Mouse (Mus musculus): ENCODE results near the gene Klhdc8a.
"Not testable (repeated sequence)": the region's sequence is repeated elsewhere in the genome, so short reads cannot be mapped to it uniquely, and the experiment has no call there.

Gene Klhdc8a

DNA sequence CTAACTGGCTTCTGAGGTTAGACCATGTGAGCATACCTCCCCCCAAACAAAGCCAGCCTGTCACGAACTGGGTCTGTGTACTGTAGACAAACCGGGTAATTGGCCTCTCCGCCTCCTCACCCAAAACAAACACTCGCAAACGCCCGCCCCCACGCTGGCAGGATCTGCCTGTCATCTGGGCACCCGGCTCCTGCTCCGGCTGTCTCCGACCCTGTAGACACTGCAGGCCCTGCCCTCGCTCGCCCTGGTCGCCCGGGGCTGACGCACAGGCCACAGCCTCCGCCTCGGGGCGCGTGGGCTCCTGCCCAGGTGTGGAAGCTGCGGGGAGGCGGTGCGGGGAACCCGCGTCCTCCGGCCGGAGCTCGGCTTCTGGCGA lies at the start of gene Klhdc8a:
Gene Klhdc8a, plus strand, starts transcription at position 202 of the 376 bp plus-strand sequence.
- peak; percentile 62 for DNase-seq (ENCODE audit: low spot score)

DNA sequence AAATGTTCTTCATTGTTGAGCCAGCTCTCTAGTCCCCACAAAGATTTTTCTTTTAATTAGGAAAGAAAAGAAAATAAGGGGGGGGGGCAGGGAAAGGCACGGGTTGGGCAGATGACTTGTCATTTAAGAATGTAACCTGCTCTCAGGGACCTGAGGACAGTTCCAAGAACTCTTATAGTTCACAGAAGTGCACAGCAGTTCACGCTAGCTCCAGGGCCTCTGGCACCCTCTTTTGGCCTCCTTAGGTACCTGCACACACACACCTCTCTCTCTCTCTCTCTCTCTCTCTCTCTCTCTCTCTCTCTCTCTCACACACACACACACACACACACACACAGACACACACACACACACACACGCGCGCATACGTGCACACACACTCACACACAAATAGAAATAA lies 44.0 kb upstream of the Klhdc8a start:
- no peak for DNase-seq (ENCODE audit: low spot score)

DNA sequence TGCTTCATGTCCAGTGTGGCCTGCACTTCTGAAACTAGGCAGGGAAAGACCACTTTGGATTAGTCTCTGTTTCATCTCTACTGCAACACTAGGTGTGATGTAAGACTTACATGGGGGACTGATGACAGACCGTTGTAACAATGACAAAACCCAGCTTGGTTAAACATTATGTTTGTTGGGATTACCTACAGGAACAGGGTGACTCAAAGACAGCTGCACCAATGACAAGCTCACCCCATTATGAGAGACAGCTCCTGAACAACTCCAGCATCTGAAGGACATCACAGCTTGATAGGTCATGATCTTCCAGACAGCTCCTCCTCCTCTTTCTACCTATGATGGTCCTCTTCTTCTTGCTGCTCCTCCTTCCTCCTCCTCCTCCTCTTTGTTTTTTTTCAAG lies 38.1 kb upstream of the Klhdc8a start:
- peak; percentile 32 for DNase-seq (ENCODE audit: low spot score)

DNA sequence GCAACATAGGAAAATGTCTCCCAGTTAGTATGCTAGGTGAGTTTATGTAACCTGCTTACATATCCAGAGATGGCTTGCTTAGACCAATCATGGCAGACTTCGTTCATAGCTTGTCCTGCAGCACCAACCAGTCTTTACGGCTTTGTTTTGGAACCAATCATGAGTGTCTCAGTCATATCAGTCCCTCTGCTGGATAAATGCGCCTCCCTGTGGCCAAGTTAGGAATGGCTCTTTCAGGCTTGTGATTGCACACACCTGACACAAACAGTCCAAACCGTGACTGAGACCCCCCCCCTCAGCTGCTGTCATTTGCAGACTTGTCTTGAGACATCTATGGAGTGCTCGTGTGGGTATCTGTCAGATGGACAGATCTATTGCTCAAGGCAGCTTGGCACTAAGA lies 37.4 kb upstream of the Klhdc8a start:
- DNase-seq (ENCODE audit: low spot score) = no peak

DNA sequence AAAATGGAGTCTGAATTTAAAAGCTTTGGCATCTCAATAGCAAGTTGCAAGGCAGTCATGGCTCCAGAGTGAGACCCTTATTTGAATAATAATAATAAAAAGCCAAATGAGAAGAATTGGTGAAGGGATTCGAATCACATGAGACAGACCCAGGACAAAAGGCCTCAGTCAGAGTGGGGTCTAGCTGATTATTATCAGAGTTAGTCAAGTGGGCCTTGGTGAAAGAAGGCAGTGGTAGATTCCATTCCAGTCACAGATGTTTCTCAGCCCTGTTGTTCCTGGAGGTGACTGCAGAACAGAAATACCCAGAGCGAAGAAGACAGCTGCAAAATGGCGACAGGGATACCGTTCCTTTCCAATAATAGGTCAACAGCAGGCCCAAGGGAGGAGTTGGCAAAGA lies 34.8 kb upstream of the Klhdc8a start:
- DNase-seq (ENCODE audit: low spot score) = no peak

DNA sequence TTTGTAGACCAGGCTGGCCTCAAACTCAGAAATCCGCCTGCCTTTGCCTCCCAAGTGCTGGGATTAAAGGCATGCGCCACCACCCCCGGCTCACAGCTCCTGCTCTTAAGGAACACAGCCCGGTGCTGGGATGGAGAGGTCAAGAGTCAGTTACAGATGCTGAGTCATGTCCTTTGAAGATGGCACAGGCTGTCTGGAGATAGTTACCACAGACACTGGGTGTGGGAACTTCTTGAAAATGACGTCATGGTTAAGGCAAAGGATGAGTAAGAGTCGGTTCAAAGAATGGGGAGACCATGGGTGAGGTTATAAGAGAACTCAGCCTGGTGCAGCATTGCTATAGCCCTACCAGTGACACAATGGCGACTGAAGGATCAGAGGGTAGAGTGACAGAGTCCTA lies 33.8 kb upstream of the Klhdc8a start:
- DNase-seq (ENCODE audit: low spot score) = no peak

DNA sequence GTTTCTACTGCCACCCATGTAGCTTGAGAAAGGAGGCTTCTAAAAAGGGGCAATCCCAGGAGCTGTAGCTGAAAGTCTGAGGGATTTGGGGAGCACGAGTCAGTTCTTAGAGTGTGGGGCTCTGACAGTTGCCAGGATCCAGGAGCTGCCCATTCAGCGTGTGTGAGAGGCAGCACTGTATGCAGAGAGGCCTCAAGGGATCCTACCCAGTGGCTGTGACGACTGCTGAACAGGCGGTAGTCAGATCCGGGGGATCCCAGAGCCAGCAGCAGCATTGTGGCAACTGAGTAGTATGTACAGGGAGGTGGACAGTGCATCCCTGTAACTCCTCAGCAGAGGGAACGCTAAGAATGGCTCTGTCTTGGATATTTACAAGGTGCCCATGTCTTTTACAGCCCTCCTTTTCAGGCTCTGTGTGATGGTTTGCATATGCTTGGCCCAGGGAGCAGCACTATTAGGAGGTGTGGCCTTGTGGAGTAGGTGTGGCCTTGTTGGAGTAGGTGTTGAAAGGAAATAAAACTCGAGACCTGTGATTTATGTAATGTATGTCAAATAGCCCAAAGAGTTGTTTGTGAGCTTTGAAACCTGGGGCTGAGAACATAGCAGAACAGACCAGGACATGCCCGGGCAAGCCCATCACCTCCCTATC lies 33.1 kb upstream of the Klhdc8a start:
- peak; percentile 59 for DNase-seq (ENCODE audit: low spot score)

DNA sequence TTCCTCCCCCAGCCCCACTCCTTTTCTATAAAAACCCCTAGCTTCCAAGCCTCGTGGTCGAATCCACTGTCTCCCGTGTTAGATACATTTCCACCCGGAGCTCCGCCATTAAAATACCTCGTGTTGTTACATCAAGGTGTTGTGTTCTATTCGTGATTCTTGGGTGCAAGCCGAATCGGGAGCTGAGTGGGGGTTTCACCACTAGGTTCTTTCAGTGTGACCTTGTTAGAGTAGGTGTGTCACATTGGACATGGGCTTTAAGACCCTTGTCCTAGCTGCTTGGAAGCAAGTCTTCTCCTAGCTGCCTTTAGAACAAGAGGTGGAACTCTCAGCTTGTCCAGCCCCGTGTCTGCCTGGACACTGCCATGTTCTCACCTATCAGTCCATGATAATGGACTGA lies 32.5 kb upstream of the Klhdc8a start:
- no peak for DNase-seq (ENCODE audit: low spot score)

DNA sequence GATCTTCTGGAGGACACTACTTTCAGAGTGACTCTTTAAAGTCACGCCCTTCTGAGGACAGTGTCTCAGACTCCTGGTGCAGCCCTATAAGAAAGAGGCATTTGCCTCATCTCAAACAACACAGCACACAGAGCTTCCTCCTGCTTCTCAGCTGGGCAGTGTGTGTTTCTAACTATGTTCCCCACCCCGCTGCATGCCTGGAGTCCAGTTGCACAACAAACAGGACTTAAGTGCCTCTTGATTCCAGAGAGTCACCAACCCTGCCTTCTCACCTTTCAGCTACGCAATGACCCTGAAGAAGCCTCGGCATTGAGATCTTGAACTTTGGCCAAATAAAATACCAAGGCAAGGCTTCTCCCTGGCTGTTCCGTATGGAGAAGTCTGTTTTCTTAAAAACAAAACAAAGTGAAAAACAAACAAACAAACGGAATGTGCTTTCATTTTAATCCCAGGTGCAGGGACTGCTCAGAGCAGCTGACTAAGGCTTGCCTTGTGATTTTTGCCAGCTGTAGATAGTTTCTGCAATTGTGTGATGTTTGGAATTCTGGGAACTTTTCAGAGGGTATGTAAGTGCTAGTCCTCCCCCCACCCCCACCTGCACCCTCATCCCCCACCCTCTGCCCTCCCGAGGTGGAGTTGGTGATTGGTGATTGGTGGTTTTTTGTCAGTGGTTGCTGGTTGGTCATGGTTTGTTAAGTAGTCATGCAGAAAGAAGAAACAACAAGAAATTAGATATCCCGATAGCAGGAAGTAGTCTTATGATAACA lies 31.5 kb upstream of the Klhdc8a start:
- DNase-seq (ENCODE audit: low spot score) = peak; percentile 89

DNA sequence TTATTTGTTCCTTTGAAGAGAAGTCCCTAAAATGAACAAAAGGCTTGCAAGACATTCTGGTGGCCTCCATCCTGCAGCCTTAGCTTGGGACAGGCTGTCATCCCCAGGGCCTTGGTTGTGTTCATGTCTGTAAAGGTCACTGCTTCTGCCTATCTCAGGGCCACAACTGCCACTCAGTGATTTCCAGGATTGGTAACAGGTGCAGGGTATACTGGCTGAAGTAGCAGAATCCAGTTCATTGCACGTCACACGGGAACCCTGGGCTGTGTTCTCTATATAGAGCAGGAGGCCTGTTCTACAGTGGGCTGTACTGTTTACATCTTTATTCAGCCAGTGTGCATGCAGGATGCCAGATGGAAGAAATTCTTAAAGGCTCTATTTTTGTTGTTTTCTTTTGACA lies 30.5 kb upstream of the Klhdc8a start:
- no peak for DNase-seq (ENCODE audit: low spot score)

DNA sequence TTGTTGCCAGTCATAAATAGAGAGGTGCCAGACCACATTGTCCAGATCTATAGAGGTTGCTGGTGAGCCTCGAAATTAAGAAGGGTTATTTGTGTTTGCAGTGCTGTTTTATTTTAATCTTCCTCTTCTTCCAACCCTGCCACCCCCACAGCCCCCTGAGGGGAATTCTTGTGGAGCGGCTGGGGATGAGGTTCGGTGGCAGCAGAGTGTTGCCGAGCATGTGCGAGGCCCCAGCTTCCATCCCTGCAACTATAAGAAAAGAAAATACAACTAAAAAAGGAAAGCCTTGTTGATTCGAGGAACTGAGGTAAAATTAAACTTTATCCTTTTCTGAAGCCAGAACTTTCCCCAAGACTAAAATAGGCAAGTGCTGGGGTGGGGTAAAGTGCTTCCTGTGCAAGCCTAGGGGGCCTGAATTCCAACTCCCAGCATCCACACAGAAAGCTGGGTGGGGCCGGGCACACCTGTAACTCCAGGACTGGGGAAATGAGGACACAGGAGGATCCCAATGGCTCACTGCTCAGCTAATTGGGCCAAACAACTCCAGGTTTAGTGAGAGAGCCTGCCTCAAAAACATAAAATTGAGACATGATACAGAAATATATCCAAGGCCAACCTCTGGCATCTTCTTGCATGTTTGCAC lies 29.9 kb upstream of the Klhdc8a start:
- DNase-seq (ENCODE audit: low spot score) = no peak

DNA sequence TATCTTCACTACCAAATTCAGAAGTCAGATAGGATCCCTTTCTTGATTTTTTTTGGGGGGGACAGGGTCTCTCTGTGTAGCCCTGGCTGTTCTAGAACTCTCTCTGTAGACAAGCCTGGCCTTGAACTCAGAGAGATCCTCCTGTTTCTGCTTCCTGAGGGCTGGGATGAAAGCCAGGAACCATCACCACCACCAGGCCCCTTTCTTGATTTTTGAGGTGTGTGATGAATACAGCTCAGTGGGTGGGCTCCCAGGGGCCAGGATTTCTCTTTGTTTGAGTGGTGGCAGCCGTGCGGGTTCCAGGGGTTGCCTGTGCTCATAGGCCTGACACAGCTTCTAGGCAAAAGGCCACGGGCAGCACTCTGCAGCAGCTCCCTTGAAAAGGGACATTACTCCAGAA lies 27.2 kb upstream of the Klhdc8a start:
- DNase-seq (ENCODE audit: low spot score) = no peak

DNA sequence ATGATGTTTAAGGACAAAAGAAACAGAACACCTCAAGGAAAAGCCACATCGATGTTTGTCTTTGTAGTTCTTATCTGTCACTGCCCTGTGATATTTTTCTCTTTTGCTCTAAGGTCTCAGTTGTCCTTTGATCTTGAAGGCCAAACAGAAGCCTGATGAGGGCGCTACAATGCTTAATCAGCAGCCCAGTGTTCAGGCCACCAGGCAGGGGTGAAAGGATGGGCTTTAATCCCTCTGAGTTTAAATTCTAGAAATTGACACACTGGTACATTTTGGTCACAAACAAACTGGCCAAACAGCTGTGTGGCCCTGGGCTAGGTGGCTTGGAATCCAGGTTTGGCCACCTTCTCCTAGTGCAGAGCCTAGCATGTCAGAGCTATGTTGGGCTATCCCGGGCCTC lies 21.7 kb upstream of the Klhdc8a start:
- DNase-seq (ENCODE audit: low spot score) = no peak

DNA sequence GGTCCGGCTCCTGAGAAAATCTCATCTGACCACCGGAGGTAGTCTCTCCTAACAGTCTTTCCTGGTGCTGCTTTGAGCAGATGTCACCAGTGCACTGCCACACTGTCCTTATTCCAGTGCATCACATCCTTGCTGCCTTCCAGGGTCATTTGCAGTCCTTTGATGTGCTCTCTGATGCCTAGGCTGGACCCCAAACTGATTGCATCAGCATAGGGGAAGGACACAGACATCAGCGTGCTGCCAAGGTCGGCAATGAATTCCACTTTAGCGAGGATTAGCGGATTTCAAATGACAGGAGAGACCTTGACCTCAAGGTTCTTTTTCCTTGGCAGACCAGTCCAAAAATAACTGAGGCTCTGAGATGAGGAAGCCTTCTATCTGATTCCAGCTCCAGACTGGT lies 21.3 kb upstream of the Klhdc8a start:
- no peak for DNase-seq (ENCODE audit: low spot score)

DNA sequence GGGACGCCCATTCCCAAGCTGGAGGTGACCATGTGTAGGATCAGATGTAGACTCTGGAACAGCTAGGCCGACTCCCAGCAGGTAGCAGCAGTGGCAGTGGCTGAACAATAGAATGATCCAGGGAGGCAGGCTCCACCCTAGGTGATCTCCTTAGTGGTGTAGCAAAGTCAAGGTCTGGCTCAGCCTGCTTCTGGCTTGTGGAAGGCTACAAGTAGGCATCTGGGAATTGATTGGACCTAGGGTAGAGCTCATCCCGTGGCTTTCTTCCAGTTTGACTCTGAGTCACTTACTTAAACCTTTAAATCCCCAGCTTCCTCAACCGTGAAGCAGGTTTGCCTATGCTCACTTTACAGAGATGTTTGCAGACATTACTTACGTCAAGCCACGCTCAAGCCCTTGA lies 17.8 kb upstream of the Klhdc8a start:
- DNase-seq (ENCODE audit: low spot score) = not testable (repeated sequence)

DNA sequence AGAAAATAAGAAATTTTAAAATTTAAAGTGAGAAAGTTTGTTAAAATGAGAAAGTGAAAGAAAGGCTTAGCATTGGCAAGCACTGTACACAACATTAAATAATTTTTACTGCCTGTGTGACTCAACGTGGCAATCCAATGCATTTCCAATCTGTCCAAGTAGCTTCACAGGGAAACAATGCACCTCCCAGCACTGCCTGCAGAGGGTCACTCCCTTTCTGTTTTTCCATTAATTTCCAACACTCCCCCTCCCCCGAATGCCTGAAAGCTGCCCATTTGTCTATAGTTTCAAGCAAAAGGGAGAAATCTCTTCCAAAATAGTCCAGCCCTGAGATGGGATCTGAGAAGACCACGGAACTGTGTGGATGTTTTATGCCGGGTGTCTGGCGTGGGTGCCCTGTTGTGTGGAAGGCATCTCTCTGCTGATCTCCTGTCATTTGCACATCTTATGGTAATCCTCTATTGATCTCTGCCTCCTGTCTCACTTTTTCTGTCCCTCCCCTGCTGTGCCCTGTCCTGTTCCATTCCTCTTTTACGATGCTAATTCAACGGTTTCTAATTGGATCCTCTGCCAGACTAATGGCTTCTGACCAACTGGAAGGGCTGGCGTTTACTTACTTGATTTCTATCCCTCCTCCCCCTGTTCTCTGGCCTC lies 16.8 kb upstream of the Klhdc8a start:
- DNase-seq (ENCODE audit: low spot score) = no peak

DNA sequence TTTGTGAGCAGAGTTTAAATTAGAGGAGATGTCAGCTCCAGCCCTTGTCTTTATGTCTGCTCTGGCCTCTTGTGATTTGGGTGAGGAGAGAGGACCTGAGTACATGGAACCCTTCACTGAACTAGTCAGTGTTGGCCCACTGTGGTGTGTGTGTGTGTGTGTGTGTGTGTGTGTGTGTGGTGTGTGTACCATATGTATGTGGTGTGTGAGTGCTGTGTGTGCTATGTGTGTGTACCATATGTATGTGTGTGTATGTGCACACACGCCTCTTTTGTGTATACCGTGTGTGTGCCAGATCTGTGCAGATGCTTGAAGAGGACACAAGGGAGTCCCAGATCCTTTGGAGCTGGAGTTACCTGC lies 16.3 kb upstream of the Klhdc8a start:
- no peak for DNase-seq (ENCODE audit: low spot score)

DNA sequence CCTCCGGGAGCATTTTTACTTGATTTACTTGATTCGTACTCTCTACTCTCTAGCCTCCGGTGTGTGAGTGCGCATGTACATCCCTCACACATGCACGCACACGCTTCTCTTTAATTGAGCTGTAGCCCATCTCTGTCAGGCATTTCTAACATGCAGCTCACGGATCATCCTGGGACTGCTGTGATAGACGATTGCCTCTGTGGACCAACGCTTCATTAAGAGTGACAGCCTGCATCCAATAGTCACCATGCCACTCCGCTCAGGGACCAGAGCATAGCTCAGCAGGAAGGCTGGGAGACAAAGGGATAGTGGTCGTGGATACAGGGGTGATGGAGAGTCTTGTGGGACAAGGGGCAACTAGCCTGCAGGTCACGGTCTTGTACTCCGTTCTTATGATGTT lies 15.4 kb upstream of the Klhdc8a start:
- no peak for DNase-seq (ENCODE audit: low spot score)

DNA sequence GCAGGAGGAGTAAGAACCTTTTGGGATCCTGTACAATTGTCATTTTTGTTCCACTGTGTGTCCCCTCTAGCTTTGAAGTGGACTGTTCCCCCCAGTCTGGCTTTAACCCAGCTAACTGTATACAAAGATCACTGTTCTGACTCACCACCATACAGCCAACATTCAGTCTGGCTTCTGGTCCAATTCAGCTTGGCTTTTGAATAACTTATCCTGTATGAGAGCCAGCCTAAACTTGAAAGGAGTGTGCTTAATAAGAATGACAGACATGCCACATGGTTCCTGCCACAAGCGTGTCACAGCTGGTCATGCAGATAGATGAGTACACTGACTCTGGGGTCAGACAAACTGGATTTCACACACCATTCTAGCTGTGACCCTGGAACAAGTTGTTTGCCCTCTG lies 11.7 kb upstream of the Klhdc8a start:
- no peak for DNase-seq (ENCODE audit: low spot score)

DNA sequence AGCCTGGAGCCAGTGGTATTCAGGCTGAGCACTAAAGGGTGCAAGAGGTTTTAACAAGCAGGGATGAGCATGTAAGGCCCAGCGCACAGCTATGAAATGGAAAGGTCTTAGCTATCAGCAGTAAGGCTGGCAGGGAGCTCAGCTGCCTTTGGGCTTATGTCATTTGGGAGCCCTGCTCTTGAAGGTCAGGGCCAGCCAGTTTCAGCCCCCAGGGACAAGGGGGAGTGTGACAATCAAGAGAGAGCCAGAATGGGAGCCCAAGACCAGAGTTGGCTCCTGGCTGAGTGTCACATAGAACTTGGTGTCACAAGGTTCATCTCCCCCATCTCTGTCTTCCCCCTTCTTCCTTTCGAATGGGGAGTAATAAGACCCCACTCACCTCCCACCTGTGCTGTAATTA lies 11.0 kb upstream of the Klhdc8a start:
- no peak for DNase-seq (ENCODE audit: low spot score)

DNA sequence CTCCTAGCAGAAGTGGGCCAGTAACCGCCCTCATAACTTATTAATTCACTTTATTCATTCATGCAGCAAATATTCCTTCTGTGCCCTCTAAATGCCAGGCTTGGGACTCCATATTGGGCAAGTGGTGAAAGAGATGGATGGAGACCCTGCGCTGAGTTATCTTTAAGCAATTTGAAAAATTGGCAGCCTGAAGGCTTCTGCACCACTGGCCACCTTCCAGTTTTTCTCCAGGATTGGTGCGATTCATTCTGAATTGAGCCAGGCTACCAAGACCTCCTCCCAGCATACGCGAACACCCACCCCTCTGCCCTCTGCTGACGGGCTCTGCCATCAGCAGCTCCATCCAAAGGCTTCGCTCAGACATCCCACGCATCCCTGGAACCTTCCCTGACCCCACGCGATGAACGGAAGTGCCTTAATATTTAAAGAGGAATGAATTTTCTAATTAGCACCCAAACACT lies 10.4 kb upstream of the Klhdc8a start:
- DNase-seq (ENCODE audit: low spot score) = no peak

DNA sequence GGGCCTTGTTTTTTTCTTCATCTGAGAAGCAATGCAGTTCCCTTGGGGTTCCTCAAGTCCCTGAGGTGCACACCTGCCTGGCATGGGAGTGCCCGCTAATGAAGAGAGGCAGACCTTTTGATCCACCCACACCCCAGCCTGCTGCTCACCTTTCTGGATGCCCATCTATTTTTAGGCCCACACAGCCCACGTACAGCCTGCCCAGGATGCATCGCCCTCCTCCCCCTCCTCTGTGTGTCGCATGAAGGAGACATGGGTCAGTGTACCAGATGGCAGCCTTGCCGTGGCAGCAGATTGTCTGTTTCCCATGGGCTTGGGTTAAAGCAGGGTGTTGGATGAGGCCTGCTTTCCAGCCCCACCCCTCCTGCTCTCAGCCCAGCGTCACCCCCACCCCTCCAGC lies 8.5 kb upstream of the Klhdc8a start:
- no peak for DNase-seq (ENCODE audit: low spot score)
